Mouse (Mus musculus) left cerebral cortex, postnatal 14 days (tissue): Measurements from ENCODE around the gene Olfr316. TPM values are rescaled to one million over a fixed set of nuclear protein-coding genes. Genes with fewer than 3 reads are reported as not detected.

Experiments
- DNase-seq, 2 experiments: peaks; one replicate each; pipeline ENCODE4 v3.0.0; 2021 to 2022; ENCODE audit warnings: low spot score in 2 of 2, mixed read lengths in 1 of 2
- intact Hi-C: fragments of 180-260 bp; cut with DNase I; formaldehyde crosslinking; loops from one replicate; pipeline ENCODE4 v1.15.1; 2025
- total RNA-seq, 2 experiments: library from RNA; stranded (reverse); gene quantifications; 2 replicates each; pipeline ENCODE4 v1.2.3; 2021

Gene Olfr316
- total RNA-seq, 2 experiments from 2014 or later, result 0.13 to 0.42 TPM

DNA sequence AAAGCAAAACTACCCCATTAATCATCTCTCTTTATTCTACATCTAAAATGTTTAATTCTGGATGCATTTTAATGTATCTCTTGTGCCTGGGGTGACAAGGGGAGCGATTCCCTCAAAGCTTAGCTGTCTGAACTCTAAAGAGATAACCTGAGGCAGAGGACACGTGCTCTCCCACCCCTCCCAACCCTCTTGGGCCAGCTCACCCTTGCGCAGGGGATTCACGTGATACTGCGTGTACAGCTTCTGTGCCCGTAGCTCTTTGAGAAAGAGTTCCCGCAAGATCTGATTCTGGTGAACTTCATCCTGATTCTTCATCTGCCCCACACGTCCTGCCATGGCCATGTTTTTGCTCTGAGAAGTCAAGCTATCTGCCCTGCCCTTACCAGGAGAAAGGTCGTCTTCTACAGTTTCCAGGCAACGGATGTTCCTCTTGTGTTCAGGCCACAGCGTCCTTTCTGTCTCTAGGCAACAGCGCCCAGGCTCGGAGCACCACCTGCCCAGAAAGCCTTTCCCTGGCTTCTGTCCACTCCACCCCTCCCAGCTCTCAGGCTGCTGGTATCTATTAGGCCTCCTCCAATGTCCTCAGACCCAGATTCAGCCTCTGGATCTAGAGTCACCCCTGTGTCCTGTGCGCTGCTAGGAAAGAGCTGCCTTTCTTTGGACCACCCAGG is 49.2 kb downstream of the Olfr316 start, which contains the start of gene Fam183b:
TSS of gene Fam183b (minus strand) at position 403 of the 671 bp plus-strand sequence.
- intact Hi-C loops, result no loop called here
- peak in 1 of 2 experiments; percentile 41 for DNase-seq

GRCm38 (mm10) chr11:58803871-58804270 is 51.3 kb downstream of the Olfr316 start:
- intact Hi-C loops, result no loop called here
- DNase-seq, result no peak

DNA sequence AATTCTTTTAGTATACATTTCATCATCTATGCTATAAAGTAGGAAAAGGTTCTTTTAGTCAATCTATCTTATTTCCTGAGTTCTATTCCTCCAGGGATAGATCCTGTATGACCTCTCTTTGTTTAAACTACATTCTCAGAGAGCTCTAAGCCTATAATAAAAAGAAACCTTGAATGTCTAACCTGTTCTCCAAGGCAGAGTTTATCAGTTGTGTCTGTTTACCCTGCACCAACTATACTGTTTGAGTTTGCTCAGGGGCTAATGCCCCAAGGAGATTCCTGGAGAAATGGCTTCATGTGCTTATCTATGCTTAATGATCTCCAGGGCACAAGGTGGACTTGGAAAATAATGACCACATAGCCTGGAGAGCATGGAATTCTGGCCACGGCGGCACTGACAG is 51.9 kb downstream of the Olfr316 start:
- intact Hi-C loops, result no loop called here
- no peak for DNase-seq

Other genes starting within 250 kb of the Olfr316 start
- gene Olfr330, start 217.9 kb upstream of the Olfr316 start, total RNA-seq, result not detected
- not detected for gene Olfr329-ps, start 206.3 kb upstream of the Olfr316 start, total RNA-seq
- under 1 TPM; 0.11 TPM for gene Olfr328, start 197.1 kb upstream of the Olfr316 start, total RNA-seq
- gene Olfr224, start 182.2 kb upstream of the Olfr316 start, total RNA-seq, result not detected
- not detected for gene Olfr325, start 175.0 kb upstream of the Olfr316 start, total RNA-seq
- gene Olfr324, start 157.6 kb upstream of the Olfr316 start, total RNA-seq, result not detected
- gene 2210407C18Rik, start 136.7 kb upstream of the Olfr316 start, total RNA-seq, result under 1 TPM in 1 of 2 experiments, not detected in 1; 0.42 TPM
- gene Olfr323, start 122.2 kb upstream of the Olfr316 start, total RNA-seq, result not detected
- under 1 TPM in 1 of 2 experiments, not detected in 1; 0.15 TPM for gene Trim58, start 112.3 kb upstream of the Olfr316 start, total RNA-seq
- not detected for gene Olfr322, start 94.0 kb upstream of the Olfr316 start, total RNA-seq
- gene Olfr320, start 71.6 kb upstream of the Olfr316 start, total RNA-seq, result not detected
- not detected for gene Olfr319, start 53.6 kb upstream of the Olfr316 start, total RNA-seq
- under 1 TPM in 1 of 2 experiments, not detected in 1; 0.13 TPM for gene Olfr318, start 28.7 kb upstream of the Olfr316 start, total RNA-seq
- under 1 TPM in 1 of 2 experiments, not detected in 1; 0.15 TPM for gene Olfr317, start 13.5 kb upstream of the Olfr316 start, total RNA-seq
- not detected for gene Olfr315, start 20.5 kb downstream of the Olfr316 start, total RNA-seq
- gene Olfr314, start 30.2 kb downstream of the Olfr316 start, total RNA-seq, result not detected
- 1 to 10 TPM in 1 of 2 experiments, under 1 TPM in 1; 0.89 to 2.1 TPM for gene Fam183b, start 49.2 kb downstream of the Olfr316 start, total RNA-seq
- not detected for gene Olfr313, start 62.3 kb downstream of the Olfr316 start, total RNA-seq
- gene Olfr312, start 76.5 kb downstream of the Olfr316 start, total RNA-seq, result not detected
- gene Olfr311, start 86.5 kb downstream of the Olfr316 start, total RNA-seq, result not detected
- 10 to 100 TPM; 16.7 TPM for gene Gm12258, start 94.4 kb downstream of the Olfr316 start, total RNA-seq
- 1 to 10 TPM; 9.3 TPM for gene 2810021J22Rik, start 114.5 kb downstream of the Olfr316 start, total RNA-seq
- gene Zfp39, start 151.5 kb downstream of the Olfr316 start, total RNA-seq, result 1 to 10 TPM; 8.7 to 9.0 TPM
- gene Btnl10, start 165.2 kb downstream of the Olfr316 start, total RNA-seq, result not detected
- gene Rnf187, start 186.2 kb downstream of the Olfr316 start, total RNA-seq, result 100 to 1,000 TPM; 493 to 512 TPM
- 100 to 1,000 TPM; 119 to 135 TPM for gene Hist3h2ba, start 196.2 kb downstream of the Olfr316 start, total RNA-seq
- 10 to 100 TPM; 57.2 to 62.3 TPM for gene Hist3h2a, start 202.0 kb downstream of the Olfr316 start, total RNA-seq
- 1 to 10 TPM; 3.9 to 4.3 TPM for gene Trim17, start 202.0 kb downstream of the Olfr316 start, total RNA-seq
- 10 to 100 TPM; 21.8 to 22.0 TPM for gene Trim11, start 225.4 kb downstream of the Olfr316 start, total RNA-seq